ENCODE assay signal across 11 mouse cellular contexts in genomic region chr13:96133363-96134100, GRCm38 (mm10). TPM values are rescaled to one million over a fixed set of nuclear protein-coding genes. Genes with fewer than 3 reads are reported as not detected.
DNase-seq lines count a peak whose midpoint lies in the region; ATAC-seq and TF ChIP-seq lines count a peak whose summit lies in the region.
"Had no signal": no experiment of that assay in that cellular context is flagged by ENCODE, and none has a peak within 500 bp of the region (broad histone marks: within the 10 kb centered on the region; RNA-seq: fewer than 3 reads in every experiment).

No protein-coding gene starts in this region.

- DNase-seq in heart, postnatal 25 days (ENCODE audit: low spot score), result no peak
- peak; percentile 38 for DNase-seq in ZHBTc4 (ENCODE audit: low read depth, low spot score)
- DNase-seq in hindbrain, embryonic 11.5 days (ENCODE audit: low spot score), result peak; percentile 58
- DNase-seq in midbrain, postnatal 0 days (ENCODE audit: low spot score), result peak; percentile 41
- no peak for DNase-seq in ovary, postnatal 14 days (ENCODE audit: low spot score)
- DNase-seq in gastrocnemius, adult 8-10 months (ENCODE audit: low spot score in 2 of 2), result no peak
- no peak for DNase-seq in urinary bladder, postnatal 10 days (ENCODE audit: low spot score)

- H3K27me3 ChIP-seq in heart, embryonic 14.5 days (ENCODE audit: control insufficient read depth, insufficient read depth, low read length), result peaks cover 70% of the 10 kb centered on the region
- peaks cover 25% of the 10 kb centered on the region for H3K27me3 ChIP-seq in hindbrain, embryonic 11.5 days (ENCODE audit: control insufficient read depth, insufficient read depth, low read length)
- peaks cover 3% of the 10 kb centered on the region; the same call in 1 of the 2 replicates for H3K27me3 ChIP-seq in midbrain, postnatal 0 days (ENCODE audit: insufficient read depth, low read length)

- WGBS in heart, embryonic 14.5 days, result 5% methylated on average over 28 of the region's 28 CpGs
- 3% methylated on average over 28 of the region's 28 CpGs for WGBS in hindbrain, embryonic 11.5 days
- 3% methylated on average over 28 of the region's 28 CpGs for WGBS in midbrain, postnatal 0 days

- peak overlapping the region; percentile 35 to 51 for H3K4me3 ChIP-seq in heart, embryonic 14.5 days (ENCODE audit: control insufficient read depth in 1 of 2, insufficient read depth in 1 of 2, low read depth in 1 of 2, low read length in 2 of 2)
- H3K4me3 ChIP-seq in hindbrain, embryonic 11.5 days (ENCODE audit: low read depth, low read length), result peak overlapping the region; percentile 38
- peak overlapping the region; percentile 47 for H3K4me3 ChIP-seq in midbrain, postnatal 0 days (ENCODE audit: low read depth, low read length)

- H3K27ac ChIP-seq in heart, embryonic 14.5 days (replicated peaks in 1 of 2; ENCODE audit: control insufficient read depth in 1 of 2, insufficient read depth in 1 of 2, low read depth in 2 of 2, low read length in 2 of 2), result no peak overlapping the region
- 0 out of 2 replicates have a peak overlapping the region, but pooled peaks have one; percentile 7 for H3K27ac ChIP-seq in hindbrain, embryonic 11.5 days (ENCODE audit: low read depth, low read length)
- H3K27ac ChIP-seq in midbrain, postnatal 0 days (ENCODE audit: low read depth, low read length), result peak overlapping the region; percentile 51; the same call in 1 of the 2 replicates

- intact Hi-C loops in heart, postnatal 25 days (cut with DNase I), result no loop called here

- ATAC-seq in heart, embryonic 14.5 days (ENCODE audit: insufficient number of reproducible peaks, insufficient read depth, low FRiP score, low read depth), result no peak; the same call in 1 of the 2 replicates
- ATAC-seq in hindbrain, embryonic 11.5 days (ENCODE audit: low FRiP score), result peak; percentile 55; the same call in 1 of the 2 replicates
- peak; percentile 45 for ATAC-seq in midbrain, postnatal 0 days (ENCODE audit: low FRiP score)

- no peak for TF ChIP-seq CTCF in midbrain, postnatal 0 days (IDR thresholded peaks at IDR 0.05)

- no peaks in the 10 kb centered on the region for H3K9me3 ChIP-seq in heart, embryonic 14.5 days (ENCODE audit: control insufficient read depth, low read length)
- no peaks in the 10 kb centered on the region for H3K9me3 ChIP-seq in hindbrain, embryonic 11.5 days (ENCODE audit: control insufficient read depth, low read length)
- no peaks in the 10 kb centered on the region for H3K9me3 ChIP-seq in midbrain, postnatal 0 days (ENCODE audit: low read length)

- peak overlapping the region; percentile 95 for H3K4me2 ChIP-seq in heart, embryonic 14.5 days (ENCODE audit: low read length)
- peak overlapping the region; percentile 64 for H3K4me2 ChIP-seq in hindbrain, embryonic 11.5 days (replicated peaks; ENCODE audit: low read depth, low read length)
- peak overlapping the region; percentile 93 for H3K4me2 ChIP-seq in midbrain, postnatal 0 days (ENCODE audit: low read depth, low read length, poor library complexity, severe bottlenecking)

- H3K36me3 ChIP-seq in heart, embryonic 14.5 days (ENCODE audit: control insufficient read depth, insufficient read depth, low read length), result no peaks in the 10 kb centered on the region
- H3K36me3 ChIP-seq in hindbrain, embryonic 11.5 days (ENCODE audit: control insufficient read depth, insufficient read depth, low read length), result no peaks in the 10 kb centered on the region
- H3K36me3 ChIP-seq in midbrain, postnatal 0 days (ENCODE audit: insufficient read depth, low read length), result no peaks in the 10 kb centered on the region

- no peak overlapping the region for H3K9ac ChIP-seq in heart, embryonic 14.5 days (ENCODE audit: low read length)
- H3K9ac ChIP-seq in hindbrain, embryonic 11.5 days (ENCODE audit: low read depth, low read length), result peak overlapping the region; percentile 5
- peak overlapping the region; percentile 46; the same call in 1 of the 2 replicates for H3K9ac ChIP-seq in midbrain, postnatal 0 days (replicated peaks; ENCODE audit: low read length, poor library complexity, severe bottlenecking)

- peaks cover 2 to 17% of the 10 kb centered on the region in 2 experiments; a peak in 2 of 4 replicates for H3K4me1 ChIP-seq in heart, embryonic 14.5 days (ENCODE audit: control insufficient read depth in 2 of 2, insufficient read depth in 2 of 2, low read length in 2 of 2)
- no peaks in the 10 kb centered on the region for H3K4me1 ChIP-seq in hindbrain, embryonic 11.5 days (replicated peaks; ENCODE audit: control insufficient read depth, insufficient read depth, low read length)
- no peaks in the 10 kb centered on the region for H3K4me1 ChIP-seq in midbrain, postnatal 0 days (ENCODE audit: insufficient read depth, low read length)

RNA-seq across cellular contexts. Expression of gene Sv2c, which starts 1.2 kb away (rescaled TPM):
- 1.2 and 1.4 TPM in 2 replicates for polyA plus RNA-seq in heart, embryonic 14.5 days (2014; fragmentation: Nextera tagmentation; extraction: Ambion mirVana)
- total RNA-seq in heart, postnatal 25 days (2021), result under 1 TPM; 0.16 to 0.17 TPM
- polyA plus RNA-seq in hindbrain, embryonic 11.5 days (2014; fragmentation: Nextera tagmentation; extraction: Ambion mirVana), result 7.9 and 8.1 TPM in 2 replicates
- total RNA-seq in midbrain, postnatal 0 days (2014; rRNA removed), result 24.3 and 25.7 TPM in 2 replicates
- polyA plus RNA-seq in midbrain, postnatal 0 days (2015; fragmentation: Nextera tagmentation; extraction: Ambion mirVana), result 7.8 and 7.9 TPM in 2 replicates
- under 1 TPM in 3 of 4 experiments, not detected in 1; 0.09 to 0.12 (median 0.11) TPM for total RNA-seq in gastrocnemius, adult 8-10 months (2022)
- total RNA-seq: MEL had no signal

RNA-seq across cellular contexts. Expression of gene Gm17190, which starts 51.7 kb away (rescaled TPM):
- polyA plus RNA-seq in heart, embryonic 14.5 days (2014; fragmentation: Nextera tagmentation; extraction: Ambion mirVana), result not detected in 2 replicates
- total RNA-seq in heart, postnatal 25 days (2021), result not detected
- 0.36 TPM in 1 of 2 replicates, not detected in the other for polyA plus RNA-seq in hindbrain, embryonic 11.5 days (2014; fragmentation: Nextera tagmentation; extraction: Ambion mirVana)
- total RNA-seq in midbrain, postnatal 0 days (2014; rRNA removed), result not detected in 2 replicates
- not detected in 2 replicates for polyA plus RNA-seq in midbrain, postnatal 0 days (2015; fragmentation: Nextera tagmentation; extraction: Ambion mirVana)
- total RNA-seq in gastrocnemius, adult 8-10 months (2022), result not detected
- total RNA-seq: MEL; neutrophil, adult 5-6 weeks had no signal
- polyA plus RNA-seq: gonadal fat pad, adult 2 months had no signal

RNA-seq across cellular contexts. Expression of gene Gm20075, which starts 52.4 kb away (rescaled TPM):
- 33.5 and 37.2 TPM in 2 replicates for polyA plus RNA-seq in heart, embryonic 14.5 days (2014; fragmentation: Nextera tagmentation; extraction: Ambion mirVana)
- total RNA-seq in heart, postnatal 25 days (2021), result 10 to 100 TPM; 12.6 to 13.4 TPM
- 36.7 and 38.9 TPM in 2 replicates for polyA plus RNA-seq in hindbrain, embryonic 11.5 days (2014; fragmentation: Nextera tagmentation; extraction: Ambion mirVana)
- total RNA-seq in midbrain, postnatal 0 days (2014; rRNA removed), result 2.0 and 4.5 TPM in 2 replicates
- polyA plus RNA-seq in midbrain, postnatal 0 days (2015; fragmentation: Nextera tagmentation; extraction: Ambion mirVana), result 10.0 and 11.3 TPM in 2 replicates
- 10 to 100 TPM in 2 of 4 experiments, 1 to 10 TPM in 2; 8.1 to 11.7 (median 9.9) TPM for total RNA-seq in gastrocnemius, adult 8-10 months (2022)

Comparison
In these comparisons a context has a peak if more than half of its experiments do, and no peak if none do; other contexts are left out.
1. H3K27ac ChIP-seq: peak in hindbrain, embryonic 11.5 days (single experiment) and midbrain, postnatal 0 days (single experiment); none in heart, embryonic 14.5 days (0 of 2).
2. DNase-seq: peak in ZHBTc4 (single experiment), hindbrain, embryonic 11.5 days (single experiment) and midbrain, postnatal 0 days (single experiment); none in heart, postnatal 25 days (single experiment), ovary, postnatal 14 days (single experiment), gastrocnemius, adult 8-10 months (0 of 2) and urinary bladder, postnatal 10 days (single experiment).
3. RNA of gene Sv2c, which starts 1.2 kb away (total RNA-seq): 24.3 to 25.7 TPM in midbrain, postnatal 0 days; 0.16 to 0.17 TPM in heart, postnatal 25 days and 0.09 to 0.12 TPM in gastrocnemius, adult 8-10 months; every median in the first group is over 10 times any median in the second.
4. Peak in every context shown above with its lines, with median percentiles within 50 percentile points of each other: H3K4me2 ChIP-seq and H3K4me3 ChIP-seq.